Mouse (Mus musculus): Measurements from ENCODE around the gene Kctd3. TPM values are rescaled to one million over a fixed set of nuclear protein-coding genes. Genes with fewer than 3 reads are reported as not detected.
"Not testable (repeated sequence)": the region's sequence is repeated elsewhere in the genome, so short reads cannot be mapped to it uniquely, and the experiment has no call there.

Gene Kctd3
- polyA plus RNA-seq, 1 experiment from 2014 or later = 28.6 TPM

DNA sequence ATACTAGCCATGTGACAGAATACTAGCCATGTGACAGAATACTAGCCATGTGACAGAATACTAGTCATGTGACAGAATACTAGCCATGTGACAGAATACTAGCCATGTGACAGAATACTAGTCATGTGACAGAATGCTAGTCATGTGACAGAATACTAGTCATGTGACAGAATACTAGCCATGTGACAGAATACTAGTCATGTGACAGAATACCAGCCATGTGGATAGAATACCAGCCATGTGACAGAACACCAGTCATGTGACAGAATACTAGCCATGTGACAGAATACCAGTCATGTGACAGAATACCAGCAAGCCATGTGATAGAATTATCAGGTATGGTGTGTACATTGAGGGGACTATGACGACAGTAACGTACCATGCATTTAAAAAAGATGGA, 25.2 kb upstream of the Kctd3 start:
- WGBS = 98% methylated on average over 2 of the region's 2 CpGs
- not testable (repeated sequence) for H3K4me1 ChIP-seq; DNase-seq (ENCODE audit: low spot score); H3K9me3 ChIP-seq (replicated peaks); H3K36me3 ChIP-seq; H3K27me3 ChIP-seq (ENCODE audit: low read depth, poor library complexity, severe bottlenecking); H3K27ac ChIP-seq (replicated peaks); H3K4me3 ChIP-seq

DNA sequence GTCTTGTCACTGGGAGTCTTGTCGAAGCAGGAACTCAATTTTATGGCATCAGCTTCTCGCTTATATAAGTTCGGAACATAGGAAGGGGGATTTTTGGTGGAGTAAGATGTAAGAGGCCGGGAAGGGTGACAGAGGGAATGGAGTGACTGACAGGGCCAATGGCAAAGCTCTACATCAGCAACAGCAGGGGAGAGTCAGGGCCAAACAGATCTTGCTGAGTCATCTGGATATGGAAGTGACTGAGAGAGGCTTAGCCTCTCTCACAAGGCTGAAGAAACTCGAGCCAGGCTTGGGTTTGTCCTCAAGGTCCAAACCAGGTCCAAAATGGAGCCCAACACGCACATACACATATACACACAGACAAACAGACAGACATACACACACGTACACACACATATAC, 23.3 kb upstream of the Kctd3 start:
- DNase-seq (ENCODE audit: low spot score) = no peak
- Histone ChIP-seq H3K4me3 (no peak overlapping the region), H3K9me3 (replicated peaks) (no peaks in the 10 kb centered on the region), H3K27me3 (ENCODE audit: low read depth, poor library complexity, severe bottlenecking) (no peaks in the 10 kb centered on the region), H3K4me1 (no peaks in the 10 kb centered on the region), H3K27ac (replicated peaks) (no peak overlapping the region), H3K36me3 (no peaks in the 10 kb centered on the region)
- WGBS = 81% methylated on average over 7 of the region's 7 CpGs

DNA sequence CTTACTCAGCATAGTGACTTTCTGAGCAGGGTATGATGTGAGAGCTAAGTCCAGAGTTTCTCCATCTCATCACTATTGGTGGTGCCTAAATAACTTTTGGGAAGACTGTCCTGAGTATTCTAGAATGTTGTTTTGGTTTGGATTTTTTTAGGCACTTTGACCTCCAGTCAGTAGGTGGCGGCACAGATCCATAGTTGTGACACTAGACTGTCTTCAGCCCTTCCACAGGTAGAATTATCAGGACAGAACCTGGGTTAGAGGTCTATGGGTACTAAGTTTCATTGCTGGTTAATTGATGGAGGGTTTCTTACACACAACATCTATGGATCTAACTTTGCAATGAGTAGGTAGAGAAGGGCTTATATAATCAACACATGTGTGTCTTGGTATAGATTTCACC, 20.6 kb upstream of the Kctd3 start:
- H3K4me3 ChIP-seq = no peak overlapping the region
- 79% methylated on average over 1 of the region's 1 CpGs for WGBS
- no peak for DNase-seq (ENCODE audit: low spot score)

DNA sequence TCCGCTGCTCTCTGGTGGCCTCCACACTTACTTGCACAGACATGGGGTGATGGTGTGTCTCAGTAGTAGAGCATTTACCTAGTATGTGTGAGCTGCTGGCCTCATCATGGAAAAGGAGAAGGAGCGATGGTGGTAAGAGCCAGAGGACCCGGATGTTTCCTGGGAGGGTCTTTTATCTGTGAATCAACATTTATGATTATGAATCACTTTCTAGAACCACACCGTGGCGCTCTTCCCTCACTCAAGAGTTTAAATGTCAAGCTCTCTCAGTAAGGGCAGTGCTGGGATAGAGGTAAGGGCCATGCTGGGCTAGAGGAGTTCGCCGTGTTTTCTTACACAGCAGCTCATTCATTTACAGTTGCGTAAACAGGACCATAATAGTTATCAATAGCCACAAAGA, 19.2 kb upstream of the Kctd3 start:
- no peak overlapping the region for H3K27ac ChIP-seq (replicated peaks)
- DNase-seq (ENCODE audit: low spot score) = no peak
- no peaks in the 10 kb centered on the region for H3K36me3 ChIP-seq
- H3K4me1 ChIP-seq = no peaks in the 10 kb centered on the region
- H3K27me3 ChIP-seq (ENCODE audit: low read depth, poor library complexity, severe bottlenecking) = no peaks in the 10 kb centered on the region
- H3K4me3 ChIP-seq = no peak overlapping the region
- 67% methylated on average over 8 of the region's 8 CpGs for WGBS
- no peaks in the 10 kb centered on the region for H3K9me3 ChIP-seq (replicated peaks)

More for the DNA sequence above, 20.6 kb upstream of the Kctd3 start:
- Histone ChIP-seq H3K4me1 (no peaks in the 10 kb centered on the region), H3K36me3 (no peaks in the 10 kb centered on the region), H3K27me3 (ENCODE audit: low read depth, poor library complexity, severe bottlenecking) (no peaks in the 10 kb centered on the region), H3K9me3 (replicated peaks) (no peaks in the 10 kb centered on the region), H3K27ac (replicated peaks) (no peak overlapping the region)

DNA sequence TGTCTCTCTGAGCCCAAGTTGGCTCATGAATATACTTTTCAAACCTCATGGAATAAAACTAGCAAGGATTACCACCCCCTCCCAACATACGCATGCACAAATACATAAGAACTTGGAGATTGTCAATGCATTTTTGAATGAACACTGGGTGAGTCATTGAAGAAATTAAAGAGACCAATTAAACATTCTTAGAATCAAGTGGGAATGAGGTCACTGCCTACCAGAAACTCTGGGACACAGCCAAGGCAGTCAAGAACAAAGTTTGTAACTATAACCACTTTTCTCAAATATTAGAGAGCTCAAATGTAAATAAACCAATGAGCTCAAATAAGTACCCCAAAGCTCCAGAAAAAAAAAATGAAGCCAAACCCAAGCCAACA, 16.1 kb upstream of the Kctd3 start:
- H3K27me3 ChIP-seq (ENCODE audit: low read depth, poor library complexity, severe bottlenecking) = no peaks in the 10 kb centered on the region
- 93% methylated on average over 1 of the region's 1 CpGs for WGBS
- H3K27ac ChIP-seq (replicated peaks) = no peak overlapping the region
- H3K9me3 ChIP-seq (replicated peaks) = no peaks in the 10 kb centered on the region
- no peak for DNase-seq (ENCODE audit: low spot score)
- H3K4me1 ChIP-seq = no peaks in the 10 kb centered on the region
- H3K36me3 ChIP-seq = no peaks in the 10 kb centered on the region
- H3K4me3 ChIP-seq = no peak overlapping the region

DNA sequence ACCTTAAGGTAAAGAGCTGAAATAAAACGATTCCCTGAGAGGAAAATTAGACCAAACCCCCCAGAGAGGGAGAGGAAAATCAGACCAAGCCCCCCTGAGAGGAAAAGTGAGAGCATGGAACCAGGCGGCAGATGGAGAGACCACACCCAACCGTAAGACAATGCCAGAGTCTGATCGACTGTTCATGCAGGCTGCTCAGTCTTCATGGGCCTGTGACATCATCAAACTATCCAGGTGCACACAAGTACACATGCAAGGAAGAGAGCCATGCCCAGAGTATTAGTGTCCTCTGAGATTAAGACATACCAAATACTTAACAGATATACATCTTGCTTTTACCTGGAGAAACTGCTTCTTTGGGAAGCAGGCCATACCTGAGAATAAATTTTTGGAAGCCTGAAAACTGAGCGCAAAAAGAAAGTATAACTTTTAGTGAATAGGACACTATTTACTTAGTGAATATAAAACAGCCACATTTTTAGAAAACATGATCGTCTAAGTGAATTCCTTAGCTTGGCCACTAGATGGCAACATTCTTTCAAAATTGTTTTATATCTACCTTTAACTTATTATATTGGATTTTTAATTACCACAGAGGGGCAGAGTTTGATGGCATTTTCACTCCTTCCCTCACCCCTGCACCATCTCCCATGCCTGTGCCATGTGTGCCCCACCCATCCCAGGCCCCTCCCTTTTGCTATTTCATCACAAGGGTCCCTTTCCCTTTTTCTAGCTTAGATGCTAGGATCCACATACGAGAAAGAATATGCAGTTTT, 15.5 kb upstream of the Kctd3 start:
- H3K36me3 ChIP-seq = no peaks in the 10 kb centered on the region
- no peaks in the 10 kb centered on the region for H3K4me1 ChIP-seq
- 61% methylated on average over 7 of the region's 7 CpGs for WGBS
- H3K9me3 ChIP-seq (replicated peaks) = no peaks in the 10 kb centered on the region
- no peaks in the 10 kb centered on the region for H3K27me3 ChIP-seq (ENCODE audit: low read depth, poor library complexity, severe bottlenecking)
- DNase-seq (ENCODE audit: low spot score) = no peak
- no peak overlapping the region for H3K27ac ChIP-seq (replicated peaks)
- H3K4me3 ChIP-seq = no peak overlapping the region

DNA sequence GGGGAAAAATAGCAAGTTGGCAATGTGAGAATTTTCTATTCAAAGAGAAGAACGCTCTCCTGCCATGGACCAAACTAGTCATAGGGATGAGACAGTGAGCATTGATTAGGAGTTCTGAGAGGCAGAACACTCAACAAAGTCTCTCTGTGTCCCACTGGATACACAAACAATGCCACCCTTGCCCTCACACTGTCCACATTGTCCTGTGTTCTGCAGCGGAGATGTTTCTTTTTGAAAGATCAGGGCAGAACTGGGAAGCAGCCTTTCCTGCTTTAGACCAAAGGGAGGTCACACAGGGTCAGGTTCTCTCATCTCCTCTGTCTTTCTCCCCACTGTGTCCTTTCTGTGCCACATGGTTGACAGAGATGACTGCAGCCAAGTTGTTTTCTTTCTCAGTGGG, 7.7 kb upstream of the Kctd3 start:
- Histone ChIP-seq H3K4me3 (no peak overlapping the region), H3K27ac (replicated peaks) (no peak overlapping the region), H3K27me3 (ENCODE audit: low read depth, poor library complexity, severe bottlenecking) (peaks cover 25% of the 10 kb centered on the region), H3K36me3 (no peaks in the 10 kb centered on the region), H3K4me1 (peaks cover 21% of the 10 kb centered on the region), H3K9me3 (replicated peaks) (no peaks in the 10 kb centered on the region)
- WGBS = 62% methylated on average over 2 of the region's 2 CpGs
- no peak for DNase-seq (ENCODE audit: low spot score)

DNA sequence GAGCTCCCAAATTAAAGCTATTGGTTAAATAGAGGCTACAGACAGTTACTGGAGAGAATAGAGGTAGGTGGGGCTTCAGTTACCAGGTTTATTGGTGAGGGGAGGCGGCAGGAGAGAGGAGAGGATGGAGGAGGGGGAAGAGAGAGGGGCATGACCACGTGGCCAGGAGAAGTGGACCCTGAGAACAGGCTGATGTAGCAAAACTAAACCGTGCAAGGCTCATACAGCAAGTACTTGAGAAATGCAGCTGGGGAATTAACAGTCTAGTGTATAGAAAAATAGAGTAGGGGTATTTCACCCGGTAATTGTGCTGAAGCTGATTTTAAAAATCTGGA, 5.9 kb upstream of the Kctd3 start:
- Histone ChIP-seq H3K36me3 (no peaks in the 10 kb centered on the region), H3K27me3 (ENCODE audit: low read depth, poor library complexity, severe bottlenecking) (peaks cover 25% of the 10 kb centered on the region), H3K4me1 (peaks cover 21% of the 10 kb centered on the region), H3K9me3 (replicated peaks) (no peaks in the 10 kb centered on the region), H3K4me3 (no peak overlapping the region), H3K27ac (replicated peaks) (no peak overlapping the region)
- no peak for DNase-seq (ENCODE audit: low spot score)
- WGBS = 6% methylated on average over 4 of the region's 4 CpGs

DNA sequence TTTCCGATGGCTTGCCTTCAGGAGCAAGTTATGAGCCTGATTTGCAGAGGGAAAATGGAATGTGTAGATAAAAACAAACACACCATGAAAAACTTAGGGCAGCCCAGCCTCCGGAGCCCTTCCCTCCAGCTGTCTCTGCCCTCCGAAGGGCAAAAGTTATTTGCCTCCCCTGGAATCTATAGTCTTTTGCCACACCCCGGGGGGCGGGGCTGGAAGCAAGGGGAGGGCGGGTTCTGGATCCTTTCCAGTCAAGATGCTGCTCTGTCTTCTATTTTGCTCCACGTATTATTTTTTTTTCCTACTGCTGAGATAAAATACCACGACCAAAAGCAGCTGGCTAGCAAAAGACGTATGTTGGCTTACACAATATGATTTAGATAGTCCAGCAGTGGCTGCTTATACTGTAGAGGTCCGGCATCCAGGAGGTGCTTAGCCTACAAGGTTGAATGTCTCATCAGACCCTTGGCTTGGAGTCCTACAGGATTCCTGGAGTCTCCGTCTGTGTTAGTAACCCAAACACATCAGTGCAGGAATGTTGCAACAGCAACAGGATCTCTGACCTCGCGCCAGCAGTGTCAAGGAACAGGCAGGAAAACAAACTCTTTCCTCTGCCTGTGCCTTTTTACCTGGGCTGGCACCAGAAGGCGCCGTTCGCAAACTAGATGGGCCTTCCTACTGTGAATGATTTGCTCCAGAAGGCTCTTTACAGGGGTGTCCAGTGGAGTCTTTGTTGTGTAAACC, 5.4 kb upstream of the Kctd3 start:
- H3K27ac ChIP-seq (replicated peaks) = no peak overlapping the region
- no peak overlapping the region for H3K4me3 ChIP-seq
- no peaks in the 10 kb centered on the region for H3K9me3 ChIP-seq (replicated peaks)
- DNase-seq (ENCODE audit: low spot score) = no peak
- no peaks in the 10 kb centered on the region for H3K36me3 ChIP-seq
- 10% methylated on average over 16 of the region's 16 CpGs for WGBS
- peaks cover 25% of the 10 kb centered on the region for H3K27me3 ChIP-seq (ENCODE audit: low read depth, poor library complexity, severe bottlenecking)
- peaks cover 21% of the 10 kb centered on the region for H3K4me1 ChIP-seq

DNA sequence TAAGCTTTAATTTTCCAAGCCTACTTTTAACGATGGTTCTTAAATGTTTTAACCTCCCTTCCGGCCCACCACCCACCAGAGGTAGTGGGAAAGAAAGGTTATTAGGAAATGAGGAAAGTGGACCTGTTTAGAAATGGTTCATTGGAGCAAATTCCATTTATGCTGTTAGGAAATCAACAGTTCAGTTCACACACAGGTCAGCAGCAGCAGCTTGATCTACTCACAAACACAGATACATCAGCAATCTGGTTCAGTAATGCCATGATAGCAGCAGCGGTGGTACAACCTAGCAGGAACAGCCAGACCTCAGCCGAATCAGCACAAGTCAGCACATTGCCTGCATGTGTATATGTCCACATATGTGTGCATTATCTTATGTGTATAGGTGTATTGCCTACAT, 3.0 kb upstream of the Kctd3 start:
- DNase-seq (ENCODE audit: low spot score) = no peak
- peaks cover 39% of the 10 kb centered on the region for H3K4me1 ChIP-seq
- no peaks in the 10 kb centered on the region for H3K9me3 ChIP-seq (replicated peaks)
- H3K4me3 ChIP-seq = no peak overlapping the region
- H3K27ac ChIP-seq (replicated peaks) = no peak overlapping the region
- H3K27me3 ChIP-seq (ENCODE audit: low read depth, poor library complexity, severe bottlenecking) = peaks cover 25% of the 10 kb centered on the region
- 0 out of 2 replicates have a peak, but pooled peaks cover 2% of the 10 kb centered on the region for H3K36me3 ChIP-seq
- WGBS = 91% methylated on average over 4 of the region's 4 CpGs

DNA sequence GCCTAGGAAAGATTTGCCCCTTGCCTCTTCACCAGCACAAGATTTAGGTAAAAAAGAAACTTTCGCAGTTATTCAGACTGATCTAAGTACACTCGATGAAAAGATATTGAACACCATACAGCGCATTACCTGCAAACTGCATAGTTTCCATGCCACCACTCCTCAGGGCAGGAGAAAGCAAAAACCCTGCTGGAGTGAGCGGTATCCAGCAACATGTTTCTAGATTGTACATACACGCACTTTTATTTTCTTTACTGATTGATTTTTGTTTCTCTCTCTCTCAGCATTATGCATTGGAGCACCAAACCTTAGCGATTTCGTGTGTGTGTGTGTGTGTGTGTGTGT, 311 bp upstream of the Kctd3 start:
- Histone ChIP-seq H3K27me3 (ENCODE audit: low read depth, poor library complexity, severe bottlenecking) (peaks cover 8% of the 10 kb centered on the region), H3K27ac (replicated peaks) (no peak overlapping the region), H3K36me3 (peaks cover 11% of the 10 kb centered on the region), H3K4me1 (peaks cover 38% of the 10 kb centered on the region), H3K4me3 (peak overlapping the region; percentile 100), H3K9me3 (replicated peaks) (no peaks in the 10 kb centered on the region)
- WGBS = 49% methylated on average over 7 of the region's 7 CpGs
- DNase-seq (ENCODE audit: low spot score) = no peak

DNA sequence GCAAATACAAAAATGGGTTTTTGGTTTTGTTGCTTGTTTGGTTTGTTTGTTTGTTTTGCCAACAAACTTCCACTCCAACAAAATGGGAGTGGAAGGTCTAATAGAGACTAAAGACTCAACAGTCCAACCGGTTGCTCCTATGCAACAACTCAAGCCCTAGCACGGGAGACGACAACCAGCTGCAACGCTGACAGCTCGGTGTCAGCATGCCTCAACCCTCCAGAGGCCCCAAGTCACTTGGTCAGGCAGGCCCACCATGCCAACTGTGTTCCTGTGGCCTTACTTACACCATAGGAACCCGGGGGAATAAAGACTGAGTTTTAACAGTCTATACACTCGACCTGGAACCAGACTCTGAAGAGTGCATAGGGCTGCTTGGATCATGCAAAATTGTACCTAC, 815 bp downstream of the Kctd3 start:
- 8% methylated on average over 7 of the region's 7 CpGs for WGBS
- peaks cover 19% of the 10 kb centered on the region for H3K36me3 ChIP-seq
- peaks cover 35% of the 10 kb centered on the region for H3K4me1 ChIP-seq
- peak overlapping the region; percentile 96 for H3K27ac ChIP-seq (replicated peaks)
- no peaks in the 10 kb centered on the region for H3K27me3 ChIP-seq (ENCODE audit: low read depth, poor library complexity, severe bottlenecking)
- H3K4me3 ChIP-seq = peak overlapping the region; percentile 100
- H3K9me3 ChIP-seq (replicated peaks) = no peaks in the 10 kb centered on the region
- DNase-seq (ENCODE audit: low spot score) = no peak

DNA sequence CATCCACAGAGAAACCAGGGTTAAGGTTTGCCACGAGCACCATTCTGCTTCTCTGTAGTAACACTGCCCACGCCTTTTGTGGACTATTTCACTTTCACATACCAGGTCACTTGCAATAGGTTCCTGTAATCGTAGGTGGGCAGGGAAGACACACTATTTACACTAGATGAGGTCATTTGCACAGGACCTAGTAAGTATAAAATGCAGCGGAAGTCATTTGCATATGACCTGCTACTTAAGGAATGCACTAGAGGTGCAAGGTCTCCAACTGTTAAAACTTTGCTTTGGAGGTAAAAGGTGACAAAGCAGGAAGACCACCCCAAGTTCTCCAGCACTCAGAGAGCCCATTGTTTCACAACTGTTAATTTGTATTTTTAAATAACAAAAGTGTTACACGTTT, 1.4 kb downstream of the Kctd3 start:
- whole genome bisulfite sequencing = 65% methylated on average over 5 of the region's 5 CpGs
- peak overlapping the region; percentile 100 for H3K4me3 ChIP-seq
- H3K9me3 ChIP-seq (replicated peaks) = no peaks in the 10 kb centered on the region
- peaks cover 32% of the 10 kb centered on the region for H3K4me1 ChIP-seq
- H3K27ac ChIP-seq (replicated peaks) = no peak overlapping the region
- H3K36me3 ChIP-seq = peaks cover 22% of the 10 kb centered on the region
- no peak for DNase-seq (ENCODE audit: low spot score)
- no peaks in the 10 kb centered on the region for H3K27me3 ChIP-seq (ENCODE audit: low read depth, poor library complexity, severe bottlenecking)

Data from midbrain, embryonic 10.5 days (tissue).